Mouse (Mus musculus) 416B (cell line): ENCODE results near the gene Glis2.

Experiments
- DNase-seq: peaks from one replicate; pipeline ENCODE4 v3.0.0; 2011; ENCODE audit warnings: low read depth

The Glis2 gene

GRCm38 (mm10) chr16:4583807-4584206 lies 10.7 kb upstream of the Glis2 start:
- DNase-seq: peak; percentile 83

DNA sequence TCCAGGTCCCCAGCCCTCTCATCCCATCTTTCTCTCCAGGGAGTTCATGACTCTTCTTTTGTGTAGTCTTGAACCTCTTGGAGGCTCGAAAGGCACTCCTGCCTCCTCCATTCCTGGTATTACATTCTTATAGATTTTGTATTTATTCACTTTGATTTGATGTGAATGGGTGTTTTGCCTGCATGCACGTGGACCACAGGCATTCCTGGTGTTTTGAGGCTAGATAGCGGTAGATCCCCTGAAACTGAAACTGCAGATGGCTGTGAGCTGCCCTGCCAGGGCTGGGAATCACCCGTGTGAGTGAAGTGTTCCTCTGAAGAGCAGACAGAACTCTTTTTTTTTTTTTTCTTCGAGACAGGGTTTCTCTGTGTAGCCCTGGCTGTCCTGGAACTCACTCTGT lies 10.1 kb upstream of the Glis2 start:
- no peak for DNase-seq

DNA sequence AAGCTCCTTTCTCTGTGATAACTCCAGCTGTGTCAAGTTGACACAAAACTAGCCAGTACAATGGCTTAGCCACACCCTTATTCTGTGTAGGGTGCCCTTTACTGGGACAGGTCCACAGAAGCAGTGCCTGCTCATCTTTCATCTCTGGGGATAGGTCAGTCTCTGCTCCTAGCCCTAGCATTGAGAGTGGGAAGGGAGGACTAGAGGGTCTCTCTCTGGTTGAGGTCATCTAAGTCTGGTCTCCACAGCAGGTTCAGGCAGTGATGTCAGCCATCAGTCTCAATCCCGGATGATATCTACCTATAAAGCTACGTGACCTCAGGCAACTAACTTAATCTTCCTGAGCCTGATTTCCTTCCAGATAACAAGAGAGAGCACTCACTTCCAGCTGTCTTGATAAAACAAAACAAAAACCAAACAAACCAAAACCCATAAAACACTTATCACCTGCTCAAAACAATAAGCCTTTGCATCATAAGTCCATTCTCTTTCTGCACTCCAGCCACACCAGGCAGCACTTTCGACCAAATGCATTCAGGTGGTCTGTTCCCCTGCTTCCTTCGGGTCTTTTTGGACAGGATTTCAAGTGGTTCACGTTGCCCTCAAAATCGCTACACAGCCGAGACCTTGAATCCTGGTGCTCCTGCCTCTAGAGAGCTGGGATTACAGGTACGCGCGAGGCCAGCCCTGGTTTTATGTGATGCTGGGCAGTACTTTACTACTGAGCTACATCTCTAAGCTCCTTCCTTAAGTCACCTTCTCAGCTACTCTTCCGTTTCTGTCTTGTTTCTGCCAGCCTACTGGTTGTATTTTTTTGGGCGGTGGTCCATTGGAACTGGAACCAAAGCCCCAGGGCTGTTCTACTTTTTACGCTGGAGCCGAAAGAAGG lies 8.6 kb upstream of the Glis2 start:
- no peak for DNase-seq

DNA sequence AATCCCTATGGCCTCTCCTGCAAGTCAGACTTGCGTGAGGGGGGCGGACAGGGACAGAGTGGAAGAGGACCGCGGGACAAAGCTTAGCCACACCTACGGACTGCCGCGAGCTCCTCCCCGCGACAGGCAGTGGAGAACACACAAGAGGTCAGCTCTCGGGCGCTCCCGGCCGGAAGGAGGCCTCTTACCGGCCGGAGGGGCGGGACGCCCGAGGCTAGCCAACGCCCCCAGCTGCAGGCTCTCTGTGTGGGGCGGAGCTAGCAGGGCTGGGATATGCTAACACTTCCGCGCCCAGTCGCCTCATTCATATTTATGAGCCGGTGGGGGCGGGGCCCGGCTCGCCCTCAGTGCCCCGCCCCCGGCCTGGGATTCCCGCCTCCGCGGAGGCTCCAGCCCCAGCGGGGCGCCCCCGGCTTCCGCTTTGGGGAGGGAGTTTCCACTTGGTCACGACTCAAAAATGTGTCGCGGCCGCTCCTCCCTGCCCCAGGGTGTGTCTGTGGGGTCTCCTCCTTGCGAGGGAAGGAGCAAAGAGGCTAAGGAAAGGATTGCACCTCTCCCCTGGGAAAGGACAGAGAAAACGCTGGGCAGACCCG lies 7.9 kb upstream of the Glis2 start:
- peak; percentile 98 for DNase-seq

GRCm38 (mm10) chr16:4587516-4588210 lies 6.8 kb upstream of the Glis2 start:
- DNase-seq: no peak

DNA sequence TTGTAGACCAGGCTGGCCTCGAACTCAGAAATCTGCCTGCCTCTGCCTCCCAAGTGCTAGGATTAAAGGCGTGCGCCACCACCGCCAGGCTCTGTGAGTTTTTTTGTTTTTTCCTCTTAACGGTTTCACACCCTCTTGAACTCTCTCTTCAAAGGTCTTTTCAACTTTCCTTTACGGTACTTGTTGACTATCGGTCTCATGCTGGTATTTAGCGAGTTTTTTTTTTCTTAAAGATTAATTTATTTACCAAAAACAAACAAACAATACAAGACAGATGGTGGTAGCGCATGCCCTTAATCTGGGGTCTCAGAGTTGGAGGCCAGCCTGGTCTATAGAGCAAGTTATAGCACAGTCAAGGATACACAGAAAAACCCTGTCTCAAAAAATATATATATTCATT lies 4.3 kb upstream of the Glis2 start:
- peak; percentile 59 for DNase-seq

DNA sequence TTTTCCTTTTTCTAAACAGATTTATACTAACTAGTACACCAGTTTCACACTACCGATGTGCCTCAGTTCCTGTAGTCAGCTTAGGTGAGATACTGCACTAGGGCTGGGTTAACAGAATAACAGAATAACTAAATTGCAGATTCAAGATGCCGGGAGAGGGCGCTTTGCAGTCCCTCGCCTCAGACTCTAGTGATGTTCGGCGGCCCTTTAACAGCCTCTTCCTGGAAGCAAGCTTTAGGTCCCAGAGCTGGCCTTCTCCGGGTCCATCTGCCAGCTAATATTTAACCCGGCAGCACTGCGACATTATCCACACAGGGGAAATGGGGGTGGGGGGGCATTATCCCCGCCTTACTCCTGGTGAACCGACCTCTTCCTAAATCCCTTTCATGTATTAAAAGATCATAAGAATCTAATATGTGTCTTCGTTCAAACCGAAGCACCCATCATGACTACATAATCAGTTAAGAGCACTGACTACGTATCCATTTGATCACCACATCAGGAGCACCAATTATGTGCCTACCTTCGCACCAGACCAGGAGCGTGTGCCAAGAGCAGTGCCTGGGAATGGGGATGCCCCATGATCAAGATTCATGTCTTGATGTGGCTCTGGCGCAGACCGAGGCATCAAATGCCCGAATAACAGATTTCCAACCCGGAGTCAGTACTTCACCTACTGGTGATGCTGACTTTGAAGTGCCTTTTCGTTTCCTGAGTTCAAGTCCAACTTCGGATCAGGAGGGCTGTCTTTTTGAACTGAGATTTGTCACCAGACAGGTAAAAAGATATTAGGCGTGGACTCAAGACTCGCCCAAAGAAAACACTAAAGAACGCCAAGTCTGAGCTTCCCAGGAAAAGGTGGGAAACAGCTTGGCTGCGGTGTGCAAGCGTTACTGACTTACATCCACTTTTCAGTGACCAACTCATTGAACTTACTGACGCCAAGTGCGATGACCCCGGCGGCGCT lies 1.3 kb upstream of the Glis2 start:
- no peak for DNase-seq

GRCm38 (mm10) chr16:4594814-4595526 lies 457 bp downstream of the Glis2 start:
- no peak for DNase-seq

- DNase-seq: peak; percentile 21
Measured at GRCm38 (mm10) chr16:4595527-4595963, 1.0 kb downstream of the Glis2 start.

DNA sequence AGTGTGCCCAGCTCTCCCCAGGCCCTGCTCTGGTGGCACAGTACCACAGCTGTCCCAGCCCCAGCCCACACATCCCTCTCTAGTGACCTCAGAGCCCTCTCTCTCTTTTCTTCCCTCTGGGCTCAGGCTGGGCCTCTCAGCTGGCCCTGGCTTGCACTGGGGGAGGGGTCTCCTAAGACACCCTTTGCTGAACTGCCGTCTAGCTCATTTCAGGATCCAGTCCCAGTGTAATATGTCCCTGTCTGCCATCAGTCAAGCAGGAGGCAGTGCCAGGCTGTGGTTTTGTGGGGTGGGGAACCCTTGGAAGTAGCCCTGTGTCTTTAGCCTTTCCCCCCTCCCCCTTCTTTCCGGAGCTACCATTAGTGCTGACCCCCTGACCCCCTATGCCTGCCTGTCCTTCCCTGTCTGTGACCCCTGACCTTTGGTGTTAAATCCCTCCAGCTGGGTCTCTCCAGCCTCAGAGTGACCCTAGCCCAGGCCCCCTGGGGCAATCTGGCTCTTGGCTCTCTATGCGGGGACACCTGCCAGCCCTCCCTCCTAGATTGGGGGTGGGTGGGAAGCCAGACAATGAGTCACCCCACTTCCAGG lies 1.7 kb downstream of the Glis2 start:
- DNase-seq: no peak

DNA sequence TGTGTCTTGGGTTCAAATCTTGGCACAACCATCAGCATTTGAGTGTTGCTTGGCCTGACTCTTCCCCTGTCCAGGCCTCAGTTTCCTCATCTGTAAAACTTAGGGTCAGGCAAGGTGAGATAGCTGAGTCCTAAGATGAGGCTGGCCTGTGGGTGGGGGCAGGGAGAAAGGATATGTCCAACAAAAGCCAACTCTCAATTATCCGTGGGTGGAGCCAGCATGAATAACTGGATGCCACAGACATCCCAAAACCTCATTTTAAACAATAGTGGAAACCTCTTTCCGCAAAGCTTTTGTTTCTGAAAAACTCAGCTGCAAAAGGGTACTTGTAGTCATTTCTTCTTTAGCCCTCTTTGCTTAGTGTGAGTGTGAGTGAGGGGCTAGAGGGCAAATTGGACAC lies 2.3 kb downstream of the Glis2 start:
- no peak for DNase-seq

GRCm38 (mm10) chr16:4597296-4597695 lies 2.8 kb downstream of the Glis2 start:
- no peak for DNase-seq

DNA sequence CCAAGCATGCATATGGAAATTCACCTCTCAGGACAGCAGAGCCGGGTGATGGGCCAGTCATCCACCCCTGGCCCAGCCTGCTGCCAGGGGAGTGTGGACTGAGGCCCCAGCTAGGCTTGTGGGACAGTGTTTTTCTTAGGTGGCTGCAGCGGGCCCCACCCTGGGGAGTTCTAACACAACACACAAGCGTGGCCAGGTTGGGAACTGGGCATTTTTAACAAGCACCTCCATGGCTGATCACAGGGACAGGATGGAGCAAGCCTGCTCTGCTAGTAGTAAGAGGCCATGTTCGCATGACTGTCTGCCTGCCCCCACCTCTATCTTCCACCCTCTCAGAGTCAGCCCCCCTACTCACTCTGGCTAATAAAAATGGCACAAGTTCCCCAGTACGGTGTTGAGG lies 3.5 kb downstream of the Glis2 start:
- DNase-seq: no peak

GRCm38 (mm10) chr16:4598891-4599543 lies 4.5 kb downstream of the Glis2 start:
- no peak for DNase-seq

- no peak for DNase-seq
Measured at GRCm38 (mm10) chr16:4599616-4600015, 5.1 kb downstream of the Glis2 start.

- no peak for DNase-seq
Measured at GRCm38 (mm10) chr16:4600701-4601310, 6.3 kb downstream of the Glis2 start.

DNA sequence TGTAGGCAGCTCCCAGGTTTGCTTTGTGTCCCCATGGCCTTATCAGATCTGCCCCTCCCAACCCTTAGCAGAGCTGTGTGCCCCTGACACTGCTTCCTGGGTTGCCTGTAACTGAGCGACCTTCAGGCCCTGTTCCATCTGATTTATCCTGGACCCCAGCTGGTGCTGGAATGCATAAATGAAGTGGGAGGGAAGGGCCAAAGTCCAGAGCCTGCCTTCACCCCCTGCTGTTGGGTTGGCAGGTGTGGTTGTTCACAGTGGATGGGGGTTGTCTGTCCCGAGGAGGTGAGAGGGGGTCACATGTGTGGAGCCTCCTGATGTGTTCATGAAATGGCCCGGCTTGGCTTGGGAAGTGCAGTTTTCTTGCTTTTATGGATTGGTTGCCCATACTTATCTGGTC lies 7.7 kb downstream of the Glis2 start:
- no peak for DNase-seq

DNA sequence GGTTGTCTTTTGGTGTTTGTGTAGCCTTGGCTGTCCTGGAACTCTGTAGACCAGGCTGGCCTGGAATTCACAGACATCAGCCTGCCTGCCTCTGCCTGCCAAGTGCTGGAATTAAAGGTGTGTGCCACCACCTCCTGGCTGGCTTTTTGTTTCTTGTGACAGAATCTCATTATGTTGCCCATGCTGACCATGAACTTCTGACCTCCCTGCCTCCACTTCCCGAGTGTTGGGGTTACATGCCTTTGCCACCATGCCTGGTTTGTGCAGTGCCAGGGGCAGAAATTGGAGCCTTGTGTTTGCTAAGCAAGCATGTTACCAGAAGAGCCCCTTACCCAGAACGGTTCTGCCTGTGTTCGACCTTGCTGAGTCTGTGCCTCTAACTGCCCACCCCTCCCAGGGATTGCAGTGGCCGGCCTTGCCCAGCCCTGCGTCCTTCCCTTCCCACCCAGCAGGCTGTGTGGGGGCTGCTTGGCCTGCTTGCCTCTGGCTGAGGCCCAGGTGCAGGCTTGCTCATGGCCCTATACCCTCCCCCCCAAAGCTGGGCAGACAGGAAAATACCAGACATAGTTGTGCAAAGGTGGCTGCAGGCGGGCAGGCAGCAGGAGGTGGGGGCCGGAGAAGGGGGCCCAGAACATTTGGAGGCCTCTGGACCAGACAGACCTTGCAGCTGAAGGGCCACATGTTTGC lies 8.4 kb downstream of the Glis2 start:
- DNase-seq: no peak

DNA sequence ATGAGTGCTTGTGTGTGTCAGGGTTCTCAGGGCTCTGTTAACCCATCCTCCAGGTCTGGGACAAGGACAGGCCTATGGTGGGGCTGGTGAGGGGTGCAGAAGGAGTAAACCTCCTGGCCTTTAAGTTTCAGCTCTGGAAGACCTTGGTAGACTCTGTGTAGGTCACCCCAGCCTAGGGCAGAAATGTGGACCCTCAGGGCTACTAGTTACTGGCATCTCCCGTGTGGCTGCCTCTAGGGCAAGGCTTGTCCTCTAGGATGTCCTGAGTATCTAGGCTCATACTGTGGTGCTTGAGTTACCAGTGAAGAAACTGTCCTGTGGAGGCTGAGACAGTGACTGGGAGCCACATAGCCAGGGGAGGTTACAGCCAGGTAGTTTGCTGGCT lies 8.9 kb downstream of the Glis2 start:
- DNase-seq: no peak
